Mouse (Mus musculus): ENCODE data around the gene Gm10160. TPM values are rescaled to one million over a fixed set of nuclear protein-coding genes. Genes with fewer than 3 reads are reported as not detected.

Gm10160 gene
- not detected in 2 replicates for polyA plus RNA-seq (2016; fragmentation: Nextera tagmentation; extraction: Ambion mirVana)

DNA sequence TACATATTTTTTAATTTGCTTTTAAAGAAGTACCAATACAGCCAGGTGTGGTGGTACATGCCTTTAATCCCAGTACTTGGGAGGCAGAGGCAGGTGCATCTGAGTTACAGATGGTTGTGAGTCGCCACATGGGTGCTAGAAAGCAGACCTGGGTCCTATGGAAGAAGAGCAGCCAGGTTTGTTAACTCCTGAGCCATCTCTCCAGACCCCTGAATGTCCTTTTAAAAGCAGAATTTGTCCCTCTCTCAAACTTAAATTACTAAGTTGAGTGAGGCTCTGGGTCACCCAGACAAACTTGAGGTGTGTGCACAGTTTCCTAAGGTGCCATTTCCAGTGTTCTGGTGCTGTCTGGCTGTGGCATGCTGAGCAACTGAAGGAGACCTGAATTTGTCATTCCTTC lies at the start of gene Gm10160:
TSS of gene Gm10160 (minus strand) at position 101 of the 400 bp plus-strand sequence.
- Histone ChIP-seq H3K4me1 (replicated peaks) (peaks cover 21% of the 10 kb centered on the region), H3K36me3 (no peaks in the 10 kb centered on the region), H3K4me2 (no peak within 1 kb of the TSS), H3K9me3 (no peaks in the 10 kb centered on the region), H3K9ac (replicated peaks) (no peak within 1 kb of the TSS), H3K27me3 (peaks cover 42% of the 10 kb centered on the region), H3K4me3 (replicated peaks) (no peak within 1 kb of the TSS), H3K27ac (no peak within 1 kb of the TSS)
- no peak for ATAC-seq (ENCODE audit: insufficient number of reproducible peaks, insufficient read depth, low FRiP score, low TSS enrichment, low read depth)
- WGBS, result 89% methylated on average over 1 of the region's 1 CpGs

DNA sequence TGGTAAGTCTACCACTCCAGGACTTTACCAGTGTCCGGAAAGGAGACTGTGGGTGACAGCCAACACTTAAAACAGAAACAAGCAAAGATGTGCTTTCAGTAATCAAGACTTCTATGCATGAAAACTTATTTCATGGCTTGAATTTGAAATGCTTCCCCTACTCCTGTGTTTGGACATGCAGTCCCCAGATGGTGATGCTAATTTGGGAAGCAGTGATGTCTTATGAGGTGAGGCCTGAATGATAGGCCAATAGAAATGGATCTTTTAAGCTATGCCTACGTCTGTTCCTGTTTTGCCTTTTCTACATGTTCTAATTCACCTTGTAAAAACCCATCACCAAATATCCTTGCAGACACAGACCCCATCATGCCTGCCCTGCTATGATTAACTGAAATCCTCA lies 49.3 kb upstream of the Gm10160 start:
- 79% methylated on average over 2 of the region's 2 CpGs for WGBS
- no peak for ATAC-seq (ENCODE audit: insufficient number of reproducible peaks, insufficient read depth, low FRiP score, low TSS enrichment, low read depth)
- no peak overlapping the region for H3K9ac ChIP-seq (replicated peaks)
- H3K27ac ChIP-seq, result no peak overlapping the region
- H3K4me2 ChIP-seq, result no peak overlapping the region
- H3K36me3 ChIP-seq, result peaks cover 9% of the 10 kb centered on the region; the same call in 1 of the 2 replicates
- H3K4me3 ChIP-seq (replicated peaks), result no peak overlapping the region
- 0 out of 2 replicates have a peak, but pooled peaks cover 5% of the 10 kb centered on the region for H3K4me1 ChIP-seq (replicated peaks)
- no peaks in the 10 kb centered on the region for H3K27me3 ChIP-seq
- no peaks in the 10 kb centered on the region for H3K9me3 ChIP-seq

DNA sequence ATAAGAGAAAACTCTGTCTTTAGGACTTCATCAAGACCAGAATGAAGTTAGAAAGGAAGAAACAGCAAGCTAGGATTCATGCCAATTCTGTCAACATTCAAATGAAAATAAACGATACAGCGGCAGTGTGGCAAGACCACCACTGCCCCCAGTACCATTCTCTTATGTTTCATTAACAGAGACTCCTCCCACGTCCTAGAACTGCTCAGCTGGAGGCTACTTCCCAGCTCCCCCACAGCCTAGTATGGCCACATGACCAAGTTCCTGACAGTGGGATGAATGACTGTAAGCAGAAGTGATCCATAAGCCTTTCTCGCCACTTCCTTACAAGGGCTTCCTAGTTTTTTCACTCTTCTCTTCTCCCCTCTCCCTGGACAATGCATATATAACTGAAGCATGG lies 48.5 kb upstream of the Gm10160 start:
- Histone ChIP-seq H3K4me1 (replicated peaks) (0 out of 2 replicates have a peak, but pooled peaks cover 5% of the 10 kb centered on the region), H3K27ac (no peak overlapping the region), H3K9me3 (no peaks in the 10 kb centered on the region), H3K27me3 (no peaks in the 10 kb centered on the region), H3K4me3 (replicated peaks) (no peak overlapping the region), H3K36me3 (peaks cover 13% of the 10 kb centered on the region), H3K9ac (replicated peaks) (no peak overlapping the region), H3K4me2 (no peak overlapping the region)
- no peak for ATAC-seq (ENCODE audit: insufficient number of reproducible peaks, insufficient read depth, low FRiP score, low TSS enrichment, low read depth)
- 77% methylated on average over 4 of the region's 4 CpGs for WGBS

DNA sequence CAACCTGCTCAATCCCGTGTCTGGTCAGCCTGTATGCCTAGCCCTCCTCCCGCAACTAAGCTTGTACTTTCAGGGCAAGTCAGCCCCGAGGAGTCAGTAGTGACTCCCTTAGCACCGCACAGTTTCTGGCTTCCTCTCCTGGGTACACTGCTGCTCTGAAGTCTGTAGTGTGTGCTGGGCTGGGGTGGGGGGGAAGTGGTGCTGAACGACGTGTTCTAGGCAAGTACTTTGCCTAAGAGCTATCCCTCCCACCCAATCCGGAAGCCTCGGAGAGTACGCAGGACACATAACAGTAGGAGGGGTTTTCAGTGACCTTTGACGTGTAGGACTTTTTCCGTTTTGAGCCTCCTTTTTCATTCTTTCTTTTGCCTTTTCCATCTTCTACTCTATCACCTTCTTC lies 43.8 kb upstream of the Gm10160 start:
- Histone ChIP-seq H3K4me1 (replicated peaks) (0 out of 2 replicates have a peak, but pooled peaks cover 4% of the 10 kb centered on the region), H3K27me3 (no peaks in the 10 kb centered on the region), H3K36me3 (peaks cover 33% of the 10 kb centered on the region), H3K4me3 (replicated peaks) (no peak overlapping the region), H3K4me2 (no peak overlapping the region), H3K27ac (no peak overlapping the region), H3K9ac (replicated peaks) (no peak overlapping the region), H3K9me3 (no peaks in the 10 kb centered on the region)
- 77% methylated on average over 11 of the region's 11 CpGs for WGBS
- ATAC-seq (ENCODE audit: insufficient number of reproducible peaks, insufficient read depth, low FRiP score, low TSS enrichment, low read depth), result no peak

DNA sequence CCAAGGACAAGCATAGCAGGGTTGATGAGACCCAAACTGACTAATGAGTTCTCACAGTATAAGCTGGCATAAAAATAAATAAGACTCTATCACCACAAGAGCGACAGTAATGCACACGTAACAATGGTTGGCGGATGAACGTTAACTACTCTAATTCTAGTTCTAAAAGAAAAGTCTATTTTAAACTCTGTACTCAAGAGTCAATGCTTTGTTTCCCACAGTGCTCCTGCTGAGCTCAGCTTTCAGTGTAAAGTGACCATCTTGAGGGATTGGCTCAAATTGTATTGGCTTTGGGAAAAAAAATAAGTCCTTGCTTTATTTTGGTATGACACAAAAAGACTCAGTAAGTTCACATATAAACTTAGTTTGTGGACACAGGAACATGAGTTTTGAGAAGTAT lies 29.5 kb upstream of the Gm10160 start:
- no peaks in the 10 kb centered on the region for H3K4me1 ChIP-seq (replicated peaks)
- no peak for ATAC-seq (ENCODE audit: insufficient number of reproducible peaks, insufficient read depth, low FRiP score, low TSS enrichment, low read depth)
- peaks cover 15% of the 10 kb centered on the region for H3K36me3 ChIP-seq
- WGBS, result 88% methylated on average over 4 of the region's 4 CpGs
- no peak overlapping the region for H3K4me3 ChIP-seq (replicated peaks)
- H3K27me3 ChIP-seq, result no peaks in the 10 kb centered on the region
- no peak overlapping the region for H3K9ac ChIP-seq (replicated peaks)
- H3K27ac ChIP-seq, result no peak overlapping the region
- H3K9me3 ChIP-seq, result no peaks in the 10 kb centered on the region
- H3K4me2 ChIP-seq, result no peak overlapping the region

DNA sequence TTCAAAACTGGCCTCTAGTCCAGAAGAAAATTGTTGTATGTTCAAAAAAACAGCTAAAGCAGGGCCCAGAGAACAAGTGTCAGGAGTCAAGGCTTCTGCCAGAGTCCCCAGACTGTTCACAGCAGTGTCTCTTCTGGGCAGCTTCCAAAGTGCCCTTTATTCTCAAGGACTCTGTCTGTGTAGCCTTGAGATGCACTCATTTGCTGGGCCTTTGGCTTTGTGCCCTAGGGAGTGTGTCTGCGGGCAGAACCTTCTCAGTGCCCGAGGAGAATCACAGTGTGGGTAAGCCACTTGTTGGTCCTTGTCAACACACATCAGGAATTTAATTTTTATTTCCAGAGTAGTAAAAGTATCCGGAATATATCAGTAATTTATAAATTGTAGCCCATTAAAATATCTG lies 26.0 kb upstream of the Gm10160 start:
- no peak overlapping the region for H3K4me3 ChIP-seq (replicated peaks)
- 90% methylated on average over 3 of the region's 3 CpGs for WGBS
- no peak for ATAC-seq (ENCODE audit: insufficient number of reproducible peaks, insufficient read depth, low FRiP score, low TSS enrichment, low read depth)
- H3K36me3 ChIP-seq, result peaks cover 15% of the 10 kb centered on the region
- no peak overlapping the region for H3K4me2 ChIP-seq
- H3K9ac ChIP-seq (replicated peaks), result no peak overlapping the region
- no peaks in the 10 kb centered on the region for H3K4me1 ChIP-seq (replicated peaks)
- no peaks in the 10 kb centered on the region for H3K27me3 ChIP-seq
- no peaks in the 10 kb centered on the region for H3K9me3 ChIP-seq
- H3K27ac ChIP-seq, result no peak overlapping the region

DNA sequence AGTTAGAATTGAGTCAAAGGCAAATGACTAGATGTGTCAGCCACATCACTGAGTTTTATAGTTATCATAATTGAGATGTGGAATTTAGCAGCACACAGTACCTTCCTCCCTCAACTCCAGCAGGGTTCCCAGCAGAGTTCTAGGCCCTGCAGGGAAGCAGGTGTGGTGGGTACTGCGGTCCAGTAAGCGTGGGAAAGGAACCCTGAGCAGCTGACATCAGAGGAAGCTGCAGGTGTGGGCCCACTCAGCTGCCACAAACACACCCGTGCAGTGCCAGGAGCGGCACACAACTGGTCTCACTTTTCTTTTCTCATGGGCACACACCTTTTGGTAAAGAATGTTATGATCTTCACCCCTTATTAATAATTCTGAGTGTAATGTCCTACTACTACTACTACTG lies 25.2 kb upstream of the Gm10160 start:
- Histone ChIP-seq H3K27ac (no peak overlapping the region), H3K27me3 (no peaks in the 10 kb centered on the region), H3K36me3 (peaks cover 9% of the 10 kb centered on the region; the same call in 1 of the 2 replicates), H3K9me3 (no peaks in the 10 kb centered on the region), H3K4me1 (replicated peaks) (no peaks in the 10 kb centered on the region), H3K9ac (replicated peaks) (no peak overlapping the region), H3K4me3 (replicated peaks) (no peak overlapping the region), H3K4me2 (no peak overlapping the region)
- ATAC-seq (ENCODE audit: insufficient number of reproducible peaks, insufficient read depth, low FRiP score, low TSS enrichment, low read depth), result no peak
- WGBS, result 94% methylated on average over 4 of the region's 4 CpGs

DNA sequence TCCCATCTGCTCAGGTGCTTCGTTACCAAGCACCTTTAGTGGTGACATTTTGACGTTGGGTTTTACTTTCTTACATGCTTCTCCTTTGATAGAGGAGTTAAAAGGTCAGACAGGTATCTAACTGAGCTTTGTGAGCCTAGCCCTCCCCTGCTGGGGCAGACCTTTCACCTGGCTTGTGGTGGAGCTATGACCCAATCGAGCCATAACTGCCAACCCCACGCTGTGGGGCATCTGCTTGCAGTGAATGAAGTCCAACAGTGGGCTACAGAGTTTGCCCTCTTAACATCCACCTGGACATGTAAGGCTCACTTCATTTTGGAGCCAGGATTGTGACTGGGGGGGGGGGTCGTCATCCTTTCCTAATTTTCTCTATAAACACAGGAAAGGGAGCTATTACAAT lies 24.7 kb upstream of the Gm10160 start:
- Histone ChIP-seq H3K27ac (no peak overlapping the region), H3K4me1 (replicated peaks) (no peaks in the 10 kb centered on the region), H3K9ac (replicated peaks) (no peak overlapping the region), H3K36me3 (peaks cover 5% of the 10 kb centered on the region; the same call in 1 of the 2 replicates), H3K4me3 (replicated peaks) (no peak overlapping the region), H3K27me3 (no peaks in the 10 kb centered on the region), H3K4me2 (no peak overlapping the region), H3K9me3 (no peaks in the 10 kb centered on the region)
- 88% methylated on average over 5 of the region's 5 CpGs for WGBS
- ATAC-seq (ENCODE audit: insufficient number of reproducible peaks, insufficient read depth, low FRiP score, low TSS enrichment, low read depth), result no peak

DNA sequence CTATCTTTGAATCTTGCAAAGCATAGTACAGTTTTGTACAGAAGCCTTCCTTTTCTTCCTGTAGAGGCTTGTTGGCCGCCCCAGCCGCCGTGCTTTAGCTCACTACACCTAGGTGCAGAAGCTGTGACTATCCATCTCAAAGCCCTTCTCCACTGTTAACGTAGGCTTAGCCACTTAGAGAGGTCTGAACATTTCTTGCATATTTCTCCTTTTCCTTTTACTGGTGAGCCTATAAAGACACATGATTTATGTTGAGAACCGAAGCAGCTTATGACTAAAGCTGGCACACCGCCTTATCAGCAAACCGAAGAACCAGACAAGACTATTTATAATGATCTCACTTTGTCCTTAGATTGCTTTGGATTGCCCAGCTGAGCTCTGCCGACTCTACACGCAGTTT lies 19.8 kb upstream of the Gm10160 start:
- H3K4me3 ChIP-seq (replicated peaks), result no peak overlapping the region
- H3K36me3 ChIP-seq, result no peaks in the 10 kb centered on the region
- no peaks in the 10 kb centered on the region for H3K4me1 ChIP-seq (replicated peaks)
- H3K27ac ChIP-seq, result no peak overlapping the region
- no peaks in the 10 kb centered on the region for H3K27me3 ChIP-seq
- H3K4me2 ChIP-seq, result no peak overlapping the region
- WGBS, result 86% methylated on average over 9 of the region's 9 CpGs
- no peaks in the 10 kb centered on the region for H3K9me3 ChIP-seq
- no peak for ATAC-seq (ENCODE audit: insufficient number of reproducible peaks, insufficient read depth, low FRiP score, low TSS enrichment, low read depth)
- no peak overlapping the region for H3K9ac ChIP-seq (replicated peaks)

DNA sequence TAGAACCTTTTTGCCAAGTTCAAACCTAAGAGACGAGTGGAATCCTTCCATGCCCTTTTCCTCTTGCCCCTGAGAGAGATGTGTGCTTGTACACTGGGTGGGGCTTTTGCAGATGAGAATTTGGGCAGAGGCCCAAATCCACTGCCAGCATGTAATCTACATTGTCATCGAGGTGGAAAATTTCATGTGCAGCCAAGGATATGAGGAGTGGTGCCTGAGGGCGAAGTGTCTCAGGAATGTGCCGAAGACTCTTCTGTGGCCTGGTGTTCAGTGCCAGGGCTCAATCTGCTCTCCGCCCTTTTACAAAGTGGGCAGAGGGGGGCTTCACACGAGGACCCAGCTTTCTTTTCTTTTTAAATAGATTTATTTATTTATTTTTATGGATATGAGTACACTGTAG lies 19.0 kb upstream of the Gm10160 start:
- WGBS, result 83% methylated on average over 6 of the region's 6 CpGs

DNA sequence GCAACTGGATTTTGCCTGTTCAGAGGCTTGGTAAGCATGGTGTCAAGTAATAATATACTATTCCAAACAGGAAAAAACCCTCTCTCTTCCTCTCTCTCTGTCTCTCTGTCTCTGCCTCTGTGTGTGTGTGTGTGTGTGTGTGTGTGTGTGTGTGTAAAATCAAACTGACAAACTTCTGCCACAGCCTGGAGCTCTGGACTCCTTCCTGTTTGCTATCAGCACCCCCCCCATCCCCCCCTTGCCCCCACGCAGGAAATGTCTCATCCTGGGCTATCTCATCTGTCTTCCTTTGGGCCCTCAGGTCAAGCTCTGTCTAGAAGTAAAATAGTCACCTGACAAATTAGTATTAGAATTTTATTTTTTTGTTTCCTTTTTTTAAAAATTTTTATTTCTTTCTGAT lies 18.2 kb upstream of the Gm10160 start:
- Histone ChIP-seq H3K4me3 (replicated peaks) (no peak overlapping the region), H3K4me1 (replicated peaks) (no peaks in the 10 kb centered on the region), H3K9me3 (no peaks in the 10 kb centered on the region), H3K27ac (no peak overlapping the region), H3K36me3 (no peaks in the 10 kb centered on the region), H3K27me3 (no peaks in the 10 kb centered on the region), H3K4me2 (no peak overlapping the region), H3K9ac (replicated peaks) (no peak overlapping the region)
- no peak for ATAC-seq (ENCODE audit: insufficient number of reproducible peaks, insufficient read depth, low FRiP score, low TSS enrichment, low read depth)
- WGBS, result 85% methylated on average over 1 of the region's 1 CpGs

More for the DNA sequence above, 19.0 kb upstream of the Gm10160 start:
- Histone ChIP-seq H3K4me1 (replicated peaks) (no peaks in the 10 kb centered on the region), H3K4me3 (replicated peaks) (no peak overlapping the region), H3K9ac (replicated peaks) (no peak overlapping the region), H3K9me3 (no peaks in the 10 kb centered on the region), H3K4me2 (no peak overlapping the region), H3K36me3 (no peaks in the 10 kb centered on the region), H3K27ac (no peak overlapping the region), H3K27me3 (no peaks in the 10 kb centered on the region)
- no peak for ATAC-seq (ENCODE audit: insufficient number of reproducible peaks, insufficient read depth, low FRiP score, low TSS enrichment, low read depth)

DNA sequence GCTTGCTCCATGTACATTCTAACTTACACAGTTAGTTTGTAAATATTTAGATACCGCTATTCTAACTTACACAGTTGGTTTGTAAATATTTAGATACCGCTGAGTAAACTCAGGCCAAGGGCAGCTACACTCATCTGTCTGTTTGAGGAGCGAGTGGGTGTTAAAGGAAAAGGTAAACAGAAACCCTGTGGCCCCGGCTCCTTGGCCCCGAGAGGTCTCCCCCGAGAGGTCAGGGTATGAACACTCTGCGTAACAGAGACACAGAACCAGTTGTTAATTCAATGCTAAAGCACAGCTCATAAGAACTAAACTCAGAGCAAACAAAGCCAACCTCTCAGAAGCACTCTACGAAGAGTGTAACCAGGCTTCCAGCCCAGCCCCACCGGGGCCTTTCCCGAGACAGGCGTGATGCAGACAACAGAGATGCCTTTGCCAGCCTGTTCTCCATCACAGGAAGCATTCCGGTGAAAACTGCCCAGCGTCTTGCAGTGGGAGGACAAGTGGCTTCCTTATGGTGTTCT lies 17.0 kb upstream of the Gm10160 start:
- Histone ChIP-seq H3K36me3 (no peaks in the 10 kb centered on the region), H3K9me3 (no peaks in the 10 kb centered on the region), H3K4me3 (replicated peaks) (no peak overlapping the region), H3K4me1 (replicated peaks) (no peaks in the 10 kb centered on the region), H3K4me2 (no peak overlapping the region), H3K9ac (replicated peaks) (no peak overlapping the region), H3K27me3 (no peaks in the 10 kb centered on the region), H3K27ac (no peak overlapping the region)
- 75% methylated on average over 13 of the region's 13 CpGs for whole genome bisulfite sequencing
- no peak for ATAC-seq (ENCODE audit: insufficient number of reproducible peaks, insufficient read depth, low FRiP score, low TSS enrichment, low read depth)
